Mouse (Mus musculus): ENCODE results near the gene Plbd1. TPM values are rescaled to one million over a fixed set of nuclear protein-coding genes. Genes with fewer than 3 reads are reported as not detected.

Plbd1 gene
- total RNA-seq, 2 experiments from 2014 or later: not detected

- DNase-seq (ENCODE audit: low spot score in 2 of 2): no peak
- intact Hi-C loops (cut with DNase I): no loop called here
Measured at GRCm38 (mm10) chr6:136590739-136591138, 71.0 kb downstream of the Plbd1 start.

GRCm38 (mm10) chr6:136566002-136566401 lies 95.7 kb downstream of the Plbd1 start:
- DNase-seq (ENCODE audit: low spot score in 2 of 2): no peak
- intact Hi-C loops (cut with DNase I): no loop called here

Other genes with a start within 250 kb of the Plbd1 start
- gene E330021D16Rik, start 246.4 kb downstream of the Plbd1 start, total RNA-seq (2021): not detected
- 100 to 1,000 TPM; 102 to 125 TPM for gene Atf7ip, start 155.8 kb downstream of the Plbd1 start, total RNA-seq (2021)
- gene Gucy2c, start 119.8 kb upstream of the Plbd1 start, total RNA-seq (2021): under 1 TPM; 0.32 to 0.39 TPM
- 10 to 100 TPM in 1 of 2 experiments, 1 to 10 TPM in 1; 9.2 to 11.7 TPM for gene Hist4h4, start 142.5 kb upstream of the Plbd1 start, total RNA-seq (2021)
- 10 to 100 TPM; 55.2 to 67.5 TPM for gene H2afj, start 146.3 kb upstream of the Plbd1 start, total RNA-seq (2021)
- gene BC049715, start 165.7 kb upstream of the Plbd1 start, total RNA-seq (2021): 1 to 10 TPM; 3.5 to 4.7 TPM
- 100 to 1,000 TPM; 122 to 125 TPM for gene Wbp11, start 166.3 kb upstream of the Plbd1 start, total RNA-seq (2021)
- 1 to 10 TPM; 3.6 to 5.6 TPM for gene Smco3, start 173.5 kb upstream of the Plbd1 start, total RNA-seq (2021)
- gene Art4, start 195.8 kb upstream of the Plbd1 start, total RNA-seq (2021): not detected
- gene Mgp, start 213.9 kb upstream of the Plbd1 start, total RNA-seq (2021): 10 to 100 TPM; 38.0 to 47.7 TPM